Mouse (Mus musculus) kidney, embryonic 15.5 days (tissue): Measurements from ENCODE around the gene Nsun7. TPM values are rescaled to one million over a fixed set of nuclear protein-coding genes. Genes with fewer than 3 reads are reported as not detected.
A peak's percentile ranks its signal among the peaks of the same experiment; 100 is the strongest.

Experiments
- ATAC-seq: fragments of 200-750 bp; cut with Nextera tagmentation; replicated peaks from 2 replicates; pipeline ENCODE4 v1.8.0; 2017; ENCODE audit warnings: moderate TSS enrichment; ENCODE audit not compliant: low FRiP score
- H3K27ac ChIP-seq: fragments of 300-500 bp; sonication (generic); 2 replicates; pipeline ENCODE4 v1.5.1; 2015; ENCODE audit warnings: mild to moderate bottlenecking, inconsistent platforms
- H3K27me3 ChIP-seq: fragments of 300-500 bp; sonication (generic); 2 replicates; pipeline ENCODE4 v1.6.1; 2015; ENCODE audit warnings: inconsistent platforms
- H3K36me3 ChIP-seq: fragments of 300-500 bp; sonication (generic); 2 replicates; pipeline ENCODE4 v1.6.1; 2015; ENCODE audit warnings: inconsistent platforms
- H3K4me1 ChIP-seq: fragments of 300-500 bp; sonication (generic); 2 replicates; pipeline ENCODE4 v1.6.1; 2015; ENCODE audit warnings: inconsistent platforms
- H3K4me2 ChIP-seq: fragments of 300-500 bp; sonication (generic); 2 replicates; pipeline ENCODE4 v1.6.1; 2015; ENCODE audit warnings: moderate library complexity, mild to moderate bottlenecking, inconsistent platforms
- H3K4me3 ChIP-seq: fragments of 300-500 bp; sonication (generic); replicated peaks from 2 replicates; pipeline ENCODE4 v1.5.1; 2015; ENCODE audit warnings: mild to moderate bottlenecking, inconsistent platforms
- H3K9ac ChIP-seq: fragments of 300-500 bp; sonication (generic); 2 replicates; pipeline ENCODE4 v1.6.1; 2015; ENCODE audit warnings: mild to moderate bottlenecking, inconsistent platforms
- H3K9me3 ChIP-seq: fragments of 300-500 bp; sonication (generic); replicated peaks from 2 replicates; pipeline ENCODE4 v1.6.1; 2016; ENCODE audit warnings: inconsistent platforms
- WGBS: fragments of 180-500 bp; shearing (Covaris S2); methylation state at CpG from one replicate; pipeline ENCODE4 v1.1.7; 2015; ENCODE audit warnings: mixed read lengths; 5-methylcytosine and 5-hydroxymethylcytosine counted together
- polyA plus RNA-seq: library from polyadenylated mRNA; unstranded; fragments of >200 nt; fragmentation: Nextera tagmentation; extraction: Ambion mirVana; gene quantifications from 2 replicates; pipeline ENCODE4 v1.2.1, GENCODE M21; 2015

Nsun7 gene
- polyA plus RNA-seq, 1 experiment from 2014 or later: 0.32 TPM

- ATAC-seq: no peak
- 38% methylated on average over 14 of the region's 14 CpGs for WGBS
These were observed 60.2 kb downstream of the Nsun7 start for GRCm38 (mm10) chr5:66319827-66320404.

GRCm38 (mm10) chr5:66323131-66323530 lies 63.4 kb downstream of the Nsun7 start:
- no peaks in the 10 kb centered on the region for H3K36me3 ChIP-seq
- H3K4me1 ChIP-seq: peaks cover 24% of the 10 kb centered on the region
- H3K27me3 ChIP-seq: no peaks in the 10 kb centered on the region
- no peak overlapping the region for H3K9ac ChIP-seq
- ATAC-seq: no peak
- no peak overlapping the region for H3K27ac ChIP-seq
- 69% methylated on average over 4 of the region's 4 CpGs for WGBS
- no peak overlapping the region for H3K4me3 ChIP-seq
- H3K9me3 ChIP-seq: no peaks in the 10 kb centered on the region
- H3K4me2 ChIP-seq: no peak overlapping the region

More at GRCm38 (mm10) chr5:66319827-66320404, 60.2 kb downstream of the Nsun7 start:
- Histone ChIP-seq H3K4me1 (peaks cover 19% of the 10 kb centered on the region; the same call in 1 of the 2 replicates), H3K9me3 (no peaks in the 10 kb centered on the region), H3K36me3 (no peaks in the 10 kb centered on the region), H3K9ac (no peak overlapping the region), H3K27ac (no peak overlapping the region), H3K27me3 (no peaks in the 10 kb centered on the region), H3K4me3 (no peak overlapping the region), H3K4me2 (peak overlapping the region; percentile 0; the same call in 1 of the 2 replicates)

DNA sequence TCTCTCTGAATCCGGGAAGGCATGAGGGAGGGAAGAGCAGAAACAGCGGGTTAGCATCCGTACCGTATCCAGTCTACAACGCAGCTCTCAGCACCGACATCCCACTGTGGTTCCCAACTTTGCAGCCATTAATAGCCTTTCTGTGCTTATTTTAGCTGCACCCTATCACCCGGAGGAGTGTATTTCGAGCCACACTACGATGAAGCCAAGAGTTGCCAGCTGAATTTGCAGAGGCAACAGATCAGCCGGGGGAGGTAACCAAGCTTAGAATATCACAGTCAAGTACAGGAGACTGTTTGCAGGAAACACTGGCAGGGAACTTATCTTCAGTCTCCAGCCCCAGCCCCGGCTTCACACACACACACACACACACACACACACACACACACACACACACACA lies 63.9 kb downstream of the Nsun7 start:
- no peak for ATAC-seq
- Histone ChIP-seq H3K9me3 (no peaks in the 10 kb centered on the region), H3K4me2 (no peak overlapping the region), H3K27ac (no peak overlapping the region), H3K36me3 (no peaks in the 10 kb centered on the region), H3K27me3 (no peaks in the 10 kb centered on the region), H3K4me3 (no peak overlapping the region), H3K9ac (no peak overlapping the region), H3K4me1 (peaks cover 29% of the 10 kb centered on the region)
- 53% methylated on average over 11 of the region's 11 CpGs for WGBS

DNA sequence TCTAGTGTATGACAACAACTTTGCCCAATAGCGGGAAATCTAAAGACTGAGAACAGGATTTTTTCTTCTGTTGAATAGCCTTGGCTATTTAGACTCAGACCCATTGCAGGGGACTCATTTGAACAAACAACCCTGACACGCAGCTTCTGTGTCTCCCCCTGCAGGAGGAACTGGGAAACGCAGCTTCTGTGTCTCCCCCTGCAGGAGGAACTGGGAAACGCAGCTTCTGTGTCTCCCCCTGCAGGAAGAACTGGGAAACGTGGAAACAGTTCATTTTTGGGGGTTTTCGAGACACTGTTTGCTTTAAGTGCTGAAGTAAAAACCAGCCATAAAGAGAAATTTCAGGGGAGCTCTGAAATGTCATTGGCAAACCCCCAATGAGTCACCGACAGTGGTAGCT lies 66.7 kb downstream of the Nsun7 start:
- no peak for ATAC-seq
- Histone ChIP-seq H3K4me1 (peaks cover 33% of the 10 kb centered on the region), H3K27ac (no peak overlapping the region), H3K9ac (no peak overlapping the region), H3K9me3 (no peaks in the 10 kb centered on the region), H3K36me3 (no peaks in the 10 kb centered on the region), H3K4me2 (no peak overlapping the region), H3K4me3 (no peak overlapping the region), H3K27me3 (no peaks in the 10 kb centered on the region)
- 79% methylated on average over 7 of the region's 7 CpGs for WGBS

- Histone ChIP-seq H3K9me3 (no peaks in the 10 kb centered on the region), H3K36me3 (no peaks in the 10 kb centered on the region), H3K27me3 (no peaks in the 10 kb centered on the region), H3K4me2 (peak overlapping the region; percentile 37), H3K27ac (peak overlapping the region; percentile 24; the same call in 1 of the 2 replicates), H3K9ac (no peak overlapping the region), H3K4me1 (peaks cover 32% of the 10 kb centered on the region), H3K4me3 (no peak overlapping the region)
- 35% methylated on average over 19 of the region's 19 CpGs for WGBS
- 0 out of 2 replicates have a peak, but pooled peaks have one; percentile 26 for ATAC-seq
These were observed 68.4 kb downstream of the Nsun7 start for GRCm38 (mm10) chr5:66327949-66328726.

DNA sequence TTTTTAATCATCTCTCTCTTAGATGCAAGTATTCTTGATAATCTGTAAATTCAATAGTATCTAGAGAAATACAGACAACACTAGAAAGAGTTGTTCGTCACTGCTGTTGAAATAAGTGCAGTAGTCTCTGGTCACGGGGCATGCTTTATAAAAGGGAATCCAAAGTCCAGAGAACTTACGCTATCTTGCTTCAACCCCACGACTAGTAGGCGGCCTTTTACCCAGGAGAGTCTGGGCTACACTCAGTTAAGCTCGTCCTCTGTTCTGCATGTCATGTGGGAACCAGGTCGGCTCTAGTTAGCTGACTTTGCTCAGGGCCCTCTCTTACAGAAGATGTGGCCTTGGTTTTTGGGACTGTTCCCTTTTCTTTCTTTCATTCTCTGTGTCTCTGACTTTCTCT lies 69.1 kb downstream of the Nsun7 start:
- no peaks in the 10 kb centered on the region for H3K9me3 ChIP-seq
- 79% methylated on average over 7 of the region's 7 CpGs for WGBS
- no peak overlapping the region for H3K9ac ChIP-seq
- H3K27me3 ChIP-seq: no peaks in the 10 kb centered on the region
- no peak for ATAC-seq
- no peak overlapping the region for H3K27ac ChIP-seq
- H3K36me3 ChIP-seq: no peaks in the 10 kb centered on the region
- no peak overlapping the region for H3K4me3 ChIP-seq
- H3K4me2 ChIP-seq: no peak overlapping the region
- peaks cover 26% of the 10 kb centered on the region for H3K4me1 ChIP-seq

DNA sequence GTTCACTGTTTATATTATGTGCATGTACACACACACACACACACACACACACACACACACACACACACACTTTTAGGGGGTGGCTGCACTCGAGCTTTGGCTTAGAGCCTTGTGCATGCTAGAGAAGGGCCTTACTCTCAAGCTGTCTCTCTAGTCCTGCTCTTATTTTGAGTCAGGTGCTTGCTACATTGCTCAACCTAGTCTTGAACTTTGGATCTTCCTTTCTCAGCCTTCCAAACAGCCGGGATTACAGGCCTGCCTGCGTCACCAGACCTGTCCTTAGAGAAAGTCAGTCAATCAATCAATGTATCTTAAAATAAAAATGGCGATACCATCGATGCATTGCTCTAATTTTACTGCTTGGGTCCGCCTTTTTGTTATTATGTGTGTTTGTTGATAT lies 71.1 kb downstream of the Nsun7 start:
- Histone ChIP-seq H3K27ac (no peak overlapping the region), H3K27me3 (no peaks in the 10 kb centered on the region), H3K9me3 (no peaks in the 10 kb centered on the region), H3K36me3 (no peaks in the 10 kb centered on the region), H3K9ac (no peak overlapping the region), H3K4me1 (peaks cover 16% of the 10 kb centered on the region), H3K4me3 (no peak overlapping the region), H3K4me2 (no peak overlapping the region)
- no peak for ATAC-seq
- 90% methylated on average over 6 of the region's 6 CpGs for whole genome bisulfite sequencing

- no peaks in the 10 kb centered on the region for H3K9me3 ChIP-seq
- peaks cover 32% of the 10 kb centered on the region for H3K4me1 ChIP-seq
- peak overlapping the region; percentile 40 for H3K4me3 ChIP-seq
- no peak overlapping the region for H3K27ac ChIP-seq
- WGBS: 7% methylated on average over 38 of the region's 38 CpGs
- no peaks in the 10 kb centered on the region for H3K36me3 ChIP-seq
- H3K4me2 ChIP-seq: peak overlapping the region; percentile 76
- ATAC-seq: peak; percentile 80
- peaks cover 17% of the 10 kb centered on the region; the same call in 1 of the 2 replicates for H3K27me3 ChIP-seq
- peak overlapping the region; percentile 32; the same call in 1 of the 2 replicates for H3K9ac ChIP-seq
These were observed 77.6 kb downstream of the Nsun7 start for GRCm38 (mm10) chr5:66337025-66337968.

DNA sequence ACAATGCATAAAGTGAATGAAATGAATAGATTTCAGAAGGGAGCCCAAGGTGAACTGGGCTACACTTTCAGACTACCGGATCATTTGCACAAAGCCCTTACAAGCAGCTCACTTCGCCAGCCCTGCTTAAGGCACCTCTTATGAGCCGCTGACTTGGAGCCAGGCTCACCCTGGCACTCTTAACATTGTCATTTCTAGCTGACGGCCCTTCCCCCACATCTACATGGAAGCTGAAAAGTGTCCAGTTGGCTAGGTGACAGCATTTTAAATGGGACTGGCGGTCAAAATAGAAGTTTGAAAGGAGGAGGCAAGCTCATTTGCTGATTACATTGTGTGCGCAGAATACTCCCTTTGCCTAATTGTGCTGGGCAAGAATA lies 78.3 kb downstream of the Nsun7 start:
- no peaks in the 10 kb centered on the region for H3K36me3 ChIP-seq
- 37% methylated on average over 6 of the region's 6 CpGs for WGBS
- H3K4me2 ChIP-seq: peak overlapping the region; percentile 76
- ATAC-seq: peak; percentile 7; the same call in 1 of the 2 replicates
- peaks cover 17% of the 10 kb centered on the region; the same call in 1 of the 2 replicates for H3K27me3 ChIP-seq
- no peak overlapping the region for H3K27ac ChIP-seq
- H3K4me1 ChIP-seq: peaks cover 32% of the 10 kb centered on the region
- H3K4me3 ChIP-seq: peak overlapping the region; percentile 40
- no peaks in the 10 kb centered on the region for H3K9me3 ChIP-seq
- H3K9ac ChIP-seq: 0 out of 2 replicates have a peak overlapping the region, but pooled peaks have one; percentile 32

- Histone ChIP-seq H3K9ac (no peak overlapping the region), H3K4me2 (no peak overlapping the region), H3K36me3 (no peaks in the 10 kb centered on the region), H3K4me1 (peaks cover 36% of the 10 kb centered on the region), H3K9me3 (no peaks in the 10 kb centered on the region), H3K27ac (no peak overlapping the region), H3K27me3 (peaks cover 17% of the 10 kb centered on the region; the same call in 1 of the 2 replicates), H3K4me3 (no peak overlapping the region)
- ATAC-seq: no peak
- 39% methylated on average over 7 of the region's 7 CpGs for WGBS
These were observed 78.9 kb downstream of the Nsun7 start for GRCm38 (mm10) chr5:66338583-66338982.

DNA sequence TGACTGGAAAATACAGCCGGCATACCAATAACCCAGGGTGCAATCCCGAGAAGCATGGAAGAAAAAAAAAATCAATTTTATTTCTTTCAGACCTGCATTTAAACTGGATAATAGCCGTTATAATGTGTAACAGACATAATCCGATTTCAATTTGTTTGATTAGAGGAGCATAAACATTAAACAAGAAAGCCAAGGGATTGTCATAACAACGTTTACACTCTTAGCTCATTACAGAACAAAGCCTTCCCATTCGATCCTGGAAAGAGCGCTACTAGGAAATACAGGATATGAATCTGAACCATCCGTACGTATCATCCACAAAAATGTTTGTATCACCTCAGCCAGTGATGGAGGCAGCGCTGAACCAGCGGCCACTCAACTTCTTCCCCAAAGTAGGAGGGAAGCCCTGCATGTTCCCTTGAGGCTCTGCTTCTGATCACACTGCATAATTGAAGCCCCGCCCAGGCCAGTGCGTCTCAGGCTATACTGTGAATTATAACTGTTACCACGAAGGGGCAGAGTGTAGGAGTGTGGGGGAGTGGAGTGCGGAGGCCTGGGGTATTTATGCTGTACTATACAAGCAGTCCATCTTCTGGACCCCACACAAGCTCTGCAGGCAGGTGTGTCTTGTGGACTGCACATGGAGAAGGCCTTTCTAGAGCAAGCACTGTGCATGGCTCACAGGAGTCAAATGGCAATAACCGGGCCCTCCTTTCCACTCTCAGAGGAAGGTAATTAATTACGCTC lies 80.8 kb downstream of the Nsun7 start:
- ATAC-seq: no peak

More for the DNA sequence above, 80.8 kb downstream of the Nsun7 start:
- 61% methylated on average over 17 of the region's 17 CpGs for WGBS
- Histone ChIP-seq H3K9me3 (no peaks in the 10 kb centered on the region), H3K36me3 (no peaks in the 10 kb centered on the region), H3K4me1 (peaks cover 46% of the 10 kb centered on the region), H3K27me3 (peaks cover 17% of the 10 kb centered on the region; the same call in 1 of the 2 replicates), H3K4me2 (no peak overlapping the region), H3K4me3 (no peak overlapping the region), H3K9ac (no peak overlapping the region), H3K27ac (no peak overlapping the region)
